Mouse (Mus musculus): ENCODE results near the gene Ppl.

Ppl gene

GRCm38 (mm10) chr16:5119845-5120244, 12.4 kb downstream of the Ppl start:
- DNase-seq = no peak

GRCm38 (mm10) chr16:5119385-5119784, 12.8 kb downstream of the Ppl start:
- DNase-seq = no peak

DNA sequence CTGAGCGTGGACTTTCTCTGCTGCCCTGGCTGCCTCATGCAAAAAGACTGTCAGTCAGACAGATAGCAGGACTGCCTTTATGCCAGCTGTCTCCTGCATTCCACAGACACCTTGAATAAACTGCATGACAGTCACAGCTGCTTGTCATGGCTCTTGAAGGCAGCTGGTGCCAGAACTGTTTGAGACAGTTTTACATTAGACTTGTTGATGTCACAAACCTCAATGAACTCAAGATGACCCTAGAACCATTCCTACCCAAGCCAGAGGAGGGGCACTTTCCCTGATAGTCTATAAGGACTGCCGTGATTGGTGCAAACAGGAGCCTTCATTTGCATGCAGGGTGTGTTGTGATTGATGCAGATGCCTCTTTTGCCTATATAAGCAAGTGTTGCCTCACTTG, 18.6 kb downstream of the Ppl start:
- DNase-seq = no peak

- no peak for DNase-seq
Observed at GRCm38 (mm10) chr16:5113002-5113550, 19.1 kb downstream of the Ppl start.

DNA sequence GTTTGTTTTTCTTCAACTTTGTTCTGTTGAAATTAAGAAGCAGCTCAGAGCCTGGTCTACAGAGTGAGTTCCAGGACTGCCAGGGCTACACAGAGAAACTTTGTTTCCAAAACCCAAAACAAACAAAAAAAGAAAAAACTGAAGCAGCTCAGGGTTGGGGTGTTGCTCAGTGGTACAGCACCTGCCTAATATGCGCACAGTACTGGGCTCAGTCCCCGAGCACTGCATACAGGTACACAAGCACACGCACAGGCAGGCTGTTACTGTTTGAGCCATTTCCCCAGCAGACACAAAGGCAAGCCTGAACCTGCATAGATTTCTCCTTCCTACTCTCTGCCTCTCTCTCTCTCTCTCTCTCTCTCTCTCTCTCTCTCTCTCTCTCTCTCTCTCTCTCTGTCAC, 21.2 kb downstream of the Ppl start:
- no peak for DNase-seq

- DNase-seq = no peak
Observed at GRCm38 (mm10) chr16:5109877-5110276, 22.3 kb downstream of the Ppl start.

DNA sequence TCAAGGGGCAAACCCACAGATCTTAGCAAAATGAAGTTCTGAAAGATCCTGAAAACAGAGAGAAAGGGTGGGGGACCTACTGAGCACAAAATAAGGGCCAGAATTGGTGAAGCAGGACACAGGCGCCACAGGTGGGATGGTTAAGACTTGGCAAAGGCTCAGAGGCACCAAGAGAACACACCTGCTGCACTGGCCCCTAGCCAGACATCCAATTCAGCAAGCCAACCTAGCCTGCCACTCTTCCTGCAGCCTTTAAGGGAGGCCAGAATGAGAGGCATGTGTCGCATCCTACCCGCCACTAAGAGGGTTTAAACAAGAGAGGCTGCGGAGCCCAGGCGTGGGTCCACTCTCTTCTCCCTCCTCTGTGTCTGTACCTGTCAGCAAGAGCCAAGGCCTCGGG, 31.2 kb downstream of the Ppl start:
- peak; percentile 89 for DNase-seq

DNA sequence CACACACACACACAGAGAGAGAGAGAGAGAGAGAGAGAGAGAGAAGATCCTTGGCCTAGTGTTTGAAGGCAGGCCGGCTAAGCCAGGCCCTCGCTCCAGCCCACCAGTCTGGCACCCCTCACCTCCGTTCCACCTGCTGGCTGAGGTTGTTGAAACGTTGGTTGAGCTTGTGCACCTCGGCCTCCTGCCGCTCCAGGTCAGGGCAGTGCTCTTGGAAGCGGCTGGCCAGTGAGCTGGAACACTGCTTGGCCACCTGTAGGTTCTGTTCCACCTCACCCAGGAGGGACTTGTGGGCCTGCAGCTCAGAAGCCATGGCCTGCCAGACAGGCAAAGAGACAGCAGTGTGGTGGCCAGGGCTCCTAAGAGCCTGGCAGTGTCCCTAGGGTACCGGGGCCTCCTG, 35.7 kb downstream of the Ppl start:
- no peak for DNase-seq

GRCm38 (mm10) chr16:5093285-5093684, 38.9 kb downstream of the Ppl start:
- no peak for DNase-seq

DNA sequence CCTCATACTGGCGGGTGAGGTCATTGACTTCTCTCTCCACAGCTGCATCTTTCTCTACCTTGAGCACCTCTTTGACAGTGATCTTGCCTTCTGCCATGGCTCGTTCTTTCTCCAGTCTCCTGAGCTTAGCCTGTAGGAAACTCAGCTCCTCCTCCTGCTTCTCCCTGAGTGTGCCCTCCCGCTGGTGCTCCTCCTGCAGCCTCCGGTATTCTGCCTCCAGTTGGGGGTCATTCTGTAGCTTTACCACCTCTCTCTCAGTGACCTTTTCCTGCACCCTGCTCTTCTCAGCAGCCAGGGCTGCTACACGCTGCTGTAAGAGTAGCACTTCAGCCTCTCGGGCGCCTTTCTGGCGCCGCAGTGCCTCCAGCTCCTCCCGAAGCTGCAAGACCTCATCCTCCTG, 43.2 kb downstream of the Ppl start:
- DNase-seq = no peak

DNA sequence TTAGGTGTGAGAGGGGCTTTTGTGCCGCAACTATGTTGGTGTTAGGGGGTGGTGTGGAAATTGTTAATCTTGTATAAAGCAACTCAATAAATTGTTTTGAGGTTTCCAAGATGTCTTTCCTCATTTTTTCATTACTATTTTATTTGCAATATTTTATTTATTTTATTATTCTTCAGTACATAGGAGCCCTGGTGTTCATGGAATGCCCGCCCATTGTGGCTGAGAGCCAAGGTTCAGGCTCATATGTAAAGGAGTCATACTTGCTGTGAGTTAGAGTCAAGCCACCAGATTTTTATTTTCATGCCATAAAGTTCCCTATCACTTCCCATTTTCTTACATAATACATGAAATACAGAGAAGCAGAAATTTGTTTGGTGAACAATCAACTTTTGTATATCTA, 46.0 kb downstream of the Ppl start:
- no peak for DNase-seq

GRCm38 (mm10) chr16:5085196-5085595, 47.0 kb downstream of the Ppl start:
- DNase-seq = no peak

GRCm38 (mm10) chr16:5074341-5074740, 57.9 kb downstream of the Ppl start:
- no peak for DNase-seq

GRCm38 (mm10) chr16:5071974-5072373, 60.2 kb downstream of the Ppl start:
- peak; percentile 20 for DNase-seq

DNA sequence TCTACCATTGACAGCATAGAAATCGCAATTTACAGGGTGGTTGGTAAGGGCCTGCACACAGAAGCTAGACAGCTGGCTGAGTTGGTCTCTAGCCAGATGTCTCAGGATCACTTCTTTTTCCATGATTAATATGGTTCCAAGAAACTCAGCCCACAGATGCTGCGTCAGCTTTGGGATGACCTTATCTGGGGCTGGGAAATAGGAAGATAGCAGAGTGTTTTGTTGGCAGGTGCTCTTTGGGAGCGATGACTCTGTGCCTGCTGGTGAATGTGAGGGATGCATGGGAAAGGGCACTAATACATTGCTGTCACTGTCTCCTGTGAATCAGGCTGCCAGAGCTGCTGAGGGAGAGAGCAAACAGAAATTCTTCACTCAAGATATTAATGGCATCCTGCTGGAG, 61.9 kb downstream of the Ppl start:
- peak; percentile 46 for DNase-seq

- no peak for DNase-seq
Observed at GRCm38 (mm10) chr16:5063472-5063871, 68.7 kb downstream of the Ppl start.

DNA sequence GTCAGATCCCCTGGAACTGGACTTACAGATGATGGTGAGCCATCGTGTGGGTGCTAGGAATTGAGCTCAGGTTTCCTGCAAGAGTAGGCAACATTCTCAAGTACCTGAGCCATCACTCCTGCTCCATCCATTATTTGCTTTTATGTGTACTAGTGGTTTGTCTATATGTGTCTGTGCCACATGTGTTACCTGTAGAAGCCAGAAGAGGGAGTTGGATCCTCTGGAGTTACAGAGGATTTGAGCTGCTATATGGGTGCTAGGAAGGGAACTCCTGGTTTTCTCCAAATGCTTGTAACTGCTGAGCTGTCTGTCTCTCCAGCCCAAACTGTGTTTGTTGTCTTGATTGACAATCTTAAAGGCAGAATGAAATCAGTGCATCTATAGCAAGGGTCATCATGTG, 74.1 kb downstream of the Ppl start:
- no peak for DNase-seq

GRCm38 (mm10) chr16:5050251-5051110, 81.7 kb downstream of the Ppl start:
- DNase-seq = peak; percentile 78

- DNase-seq = peak; percentile 99
Observed at GRCm38 (mm10) chr16:5049774-5050234, 82.4 kb downstream of the Ppl start, which contains the start of the genes Glyr1 and Ubn1. Gene Glyr1, minus strand, starts transcription at chr16:5049863. Gene Ubn1, plus strand, starts transcription at chr16:5050057.

GRCm38 (mm10) chr16:5049182-5049773, 82.9 kb downstream of the Ppl start:
- no peak for DNase-seq

DNA sequence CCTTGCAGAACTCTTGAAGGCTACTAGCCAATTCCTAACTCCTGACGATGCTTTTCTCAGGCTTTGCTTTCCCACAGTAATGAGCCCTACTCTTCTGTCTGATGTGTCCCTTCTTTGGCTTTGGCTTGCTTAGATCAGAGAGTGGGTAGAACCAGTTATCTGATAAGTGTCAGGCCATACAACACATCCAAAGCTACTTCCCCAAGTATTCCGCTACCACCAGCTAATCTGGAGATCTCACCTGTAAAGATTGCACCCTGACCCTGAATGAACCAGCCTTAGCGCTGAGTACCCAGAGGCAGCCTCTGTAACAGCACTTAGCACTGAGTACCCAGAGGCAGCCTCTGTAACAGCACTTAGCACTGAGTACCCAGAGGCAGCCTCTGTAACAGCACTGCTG, 86.9 kb downstream of the Ppl start:
- DNase-seq = no peak

GRCm38 (mm10) chr16:5036649-5037234, 95.5 kb downstream of the Ppl start:
- no peak for DNase-seq
